Mouse (Mus musculus): ENCODE measurements around the gene Lsamp. TPM values are rescaled to one million over a fixed set of nuclear protein-coding genes. Genes with fewer than 3 reads are reported as not detected.

The Lsamp gene
- total RNA-seq, 2 experiments from 2014 or later = 1.4 TPM

DNA sequence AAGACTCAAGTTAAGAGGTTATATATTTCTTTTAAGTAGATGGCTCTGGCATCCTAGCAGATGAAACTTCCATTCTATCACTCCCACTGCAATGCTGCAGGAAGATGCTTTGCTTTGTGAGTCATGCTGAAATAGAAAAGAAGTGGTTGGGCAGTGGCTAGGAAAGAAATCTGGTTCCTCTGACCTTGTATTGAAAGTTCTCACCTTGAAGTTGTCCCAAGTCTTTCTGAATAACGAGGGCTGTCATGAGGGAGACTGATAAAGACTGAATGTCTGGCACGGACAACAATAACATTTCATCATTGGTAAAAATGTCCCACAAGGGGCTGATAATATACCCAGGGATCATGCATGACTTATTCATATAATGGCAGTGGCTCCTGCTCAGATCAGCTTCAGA is 1483.2 kb downstream of the Lsamp start:
- intact Hi-C loops (cut with DNase I) = no loop called here
- no peak for DNase-seq

DNA sequence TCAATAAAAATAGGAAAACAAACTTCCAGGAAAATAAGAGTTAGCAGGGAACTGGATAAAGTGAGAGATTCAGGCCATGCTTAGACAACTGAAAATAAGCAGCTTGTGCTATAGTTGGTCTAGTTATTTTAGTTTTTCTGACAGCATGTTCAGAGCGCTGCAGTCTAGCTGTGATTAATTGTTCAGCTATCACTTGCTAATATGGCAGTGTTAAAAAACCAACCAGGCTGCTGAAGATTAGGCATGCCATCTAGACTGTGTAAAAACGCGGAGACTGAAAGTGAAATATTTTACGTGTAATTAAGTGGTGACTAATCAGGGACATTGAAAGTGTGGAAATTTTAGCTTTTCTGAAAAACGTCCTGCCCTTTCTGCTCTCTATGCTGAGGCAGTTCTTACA is 1494.5 kb downstream of the Lsamp start:
- no peak for DNase-seq

DNA sequence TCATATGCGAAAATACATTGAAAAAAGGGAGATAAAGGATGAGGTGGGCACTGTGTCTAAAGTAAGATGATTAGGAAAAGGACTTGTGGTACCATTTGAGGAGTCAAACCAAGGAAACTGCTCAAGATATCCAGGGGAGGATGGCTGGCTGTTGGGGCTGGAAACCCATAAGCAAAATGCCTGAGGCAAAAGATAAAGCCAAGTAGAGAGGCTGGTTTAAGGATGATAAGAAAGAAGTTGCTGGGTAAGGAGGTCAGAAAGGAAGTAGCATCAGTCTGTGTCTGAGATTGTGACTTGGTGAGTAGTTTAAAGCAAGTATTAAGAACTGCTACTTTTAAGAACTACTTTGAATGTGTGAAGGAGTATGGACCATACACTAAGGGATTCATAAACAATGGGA is 1497.7 kb downstream of the Lsamp start:
- intact Hi-C loops (cut with DNase I) = no loop called here
- no peak for DNase-seq

More for the DNA sequence above, 1494.5 kb downstream of the Lsamp start:
- intact Hi-C loops (cut with DNase I) = no loop called here

DNA sequence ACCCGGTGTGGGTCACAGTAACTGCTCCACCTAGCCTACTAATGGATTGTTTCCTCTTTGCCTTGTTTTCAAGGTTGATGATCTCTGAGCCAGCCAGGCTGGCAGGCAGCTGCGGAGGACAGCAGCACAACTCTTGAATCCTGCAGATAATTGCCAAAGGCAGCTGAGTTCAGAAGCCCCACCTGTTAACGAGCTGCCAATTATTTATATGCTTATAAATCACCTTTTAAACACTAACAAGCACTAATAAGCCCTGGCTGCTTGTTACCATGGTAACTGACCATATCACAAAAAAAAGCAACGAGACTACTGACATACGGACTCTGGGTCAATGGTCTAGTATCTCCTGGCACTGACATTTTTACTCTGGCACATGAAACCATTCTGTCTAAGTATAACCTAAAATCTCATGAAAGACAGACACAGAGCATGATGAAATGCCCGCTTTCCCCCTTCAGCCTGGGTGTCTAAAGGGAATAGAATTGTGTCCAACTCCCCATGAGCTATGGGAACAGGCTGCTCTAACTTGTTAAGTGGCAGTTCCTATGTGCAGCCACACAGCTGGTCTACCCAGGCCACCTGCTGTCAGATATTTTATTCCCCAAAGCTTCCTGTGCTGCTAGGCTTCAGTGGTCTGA is 1526.9 kb downstream of the Lsamp start:
- no peak for DNase-seq
- intact Hi-C loops (cut with DNase I) = no loop called here

DNA sequence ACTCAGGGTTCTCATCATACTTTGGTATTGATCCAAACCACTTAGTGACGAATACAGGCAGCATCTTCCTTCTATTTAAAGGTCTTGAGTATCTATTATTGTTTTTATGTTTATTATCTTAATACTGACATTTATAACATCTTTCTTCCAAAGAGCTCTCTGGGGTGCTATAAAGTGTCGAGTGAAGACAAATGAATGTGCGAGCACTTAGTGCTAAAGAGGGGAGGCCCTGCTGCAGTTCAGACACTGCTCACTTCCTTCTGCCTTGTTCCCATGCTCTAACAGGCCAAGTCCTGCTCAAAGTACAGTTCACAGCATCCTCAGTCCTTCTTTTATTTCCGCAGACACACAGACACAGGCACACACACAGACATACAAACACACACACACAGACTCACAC is 1537.4 kb downstream of the Lsamp start:
- intact Hi-C loops (cut with DNase I) = loop anchor here (10.0 kb wide), 1 partner anchor 313 kb away; no protein-coding TSS in a partner anchor
- DNase-seq = no peak

DNA sequence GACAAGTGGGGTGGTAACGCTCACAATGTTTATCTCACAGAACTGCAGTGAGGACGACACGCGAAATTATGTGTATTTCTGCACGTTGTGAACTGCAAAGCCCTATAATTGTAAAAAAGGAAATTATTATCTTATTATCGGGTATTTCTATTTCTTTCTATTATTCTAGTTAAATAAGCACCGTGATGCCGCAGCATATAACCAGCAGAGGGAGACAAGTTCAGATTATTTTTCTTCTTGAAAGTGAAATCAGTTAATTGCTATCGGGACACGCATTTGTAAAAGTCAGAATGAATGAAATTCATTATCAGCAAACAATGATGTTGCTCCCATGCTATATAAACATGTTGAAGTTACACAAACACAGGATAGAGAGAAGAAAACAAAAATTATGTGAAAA is 1540.1 kb downstream of the Lsamp start:
- intact Hi-C loops (cut with DNase I) = loop anchor here (10.0 kb wide), 1 partner anchor 311 kb away; no protein-coding TSS in a partner anchor
- no peak for DNase-seq

DNA sequence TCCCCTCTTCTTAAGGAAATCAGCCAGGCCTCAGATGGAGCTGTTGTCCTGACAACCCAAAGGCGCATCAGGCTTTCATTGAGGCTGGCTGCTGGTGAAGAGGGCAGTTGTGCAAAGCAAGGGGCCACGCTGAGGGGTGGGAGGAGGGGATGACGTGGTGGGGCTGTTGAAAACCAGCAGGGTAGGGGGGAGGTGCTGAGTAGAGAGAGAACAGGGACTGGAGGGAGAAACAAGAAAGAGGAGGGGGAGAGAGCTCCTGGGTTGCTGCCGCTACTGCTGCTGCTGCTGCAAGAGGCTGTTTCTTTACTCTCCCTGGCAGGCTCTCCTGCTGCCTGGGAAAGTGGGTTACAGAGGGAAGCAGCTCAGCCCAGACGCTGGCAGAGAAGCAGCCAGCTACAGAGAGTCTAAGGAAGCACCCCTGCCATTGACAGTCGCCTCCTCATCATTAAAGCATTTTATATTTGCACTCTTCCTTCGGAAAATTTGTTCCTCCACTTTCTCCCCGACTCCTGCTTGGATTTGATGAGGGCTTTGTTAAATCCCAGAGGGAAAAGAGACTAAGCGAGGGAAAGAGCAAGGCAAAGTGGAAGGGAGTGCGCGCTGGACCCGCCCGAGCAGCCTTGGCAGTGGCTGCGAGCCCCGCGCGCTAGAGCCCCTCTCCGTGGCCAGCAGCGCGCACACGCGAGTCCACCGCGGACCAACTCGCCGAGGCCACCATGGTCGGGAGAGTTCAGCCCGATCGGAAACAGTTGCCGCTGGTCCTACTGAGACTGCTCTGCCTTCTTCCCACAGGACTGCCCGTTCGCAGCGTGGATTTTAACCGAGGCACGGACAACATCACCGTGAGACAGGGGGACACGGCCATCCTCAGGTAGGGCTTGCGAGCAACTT is 1548.7 kb downstream of the Lsamp start:
- peak; percentile 19 to 20 for DNase-seq
- intact Hi-C loops (cut with DNase I) = no loop called here

DNA sequence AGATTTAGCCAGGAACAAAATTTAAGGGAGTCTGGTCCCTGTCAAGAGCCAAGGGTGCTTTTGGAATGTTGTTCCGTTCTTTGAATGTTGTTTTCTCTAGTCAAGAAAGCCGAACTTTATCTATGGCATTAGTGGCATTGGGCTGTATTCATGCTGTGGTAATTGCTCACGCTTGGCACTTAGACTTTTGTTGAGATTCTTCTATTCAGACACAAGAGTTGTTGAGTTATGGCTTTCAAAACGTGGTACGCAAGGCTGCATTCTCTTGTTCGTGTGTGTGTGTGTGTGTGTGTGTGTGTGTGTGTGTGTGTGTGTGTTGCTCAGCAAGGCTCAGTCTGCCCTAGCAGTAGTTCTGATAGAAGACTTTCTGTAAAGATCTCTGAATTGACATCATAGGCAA is 1549.5 kb downstream of the Lsamp start:
- DNase-seq = no peak
- intact Hi-C loops (cut with DNase I) = no loop called here

DNA sequence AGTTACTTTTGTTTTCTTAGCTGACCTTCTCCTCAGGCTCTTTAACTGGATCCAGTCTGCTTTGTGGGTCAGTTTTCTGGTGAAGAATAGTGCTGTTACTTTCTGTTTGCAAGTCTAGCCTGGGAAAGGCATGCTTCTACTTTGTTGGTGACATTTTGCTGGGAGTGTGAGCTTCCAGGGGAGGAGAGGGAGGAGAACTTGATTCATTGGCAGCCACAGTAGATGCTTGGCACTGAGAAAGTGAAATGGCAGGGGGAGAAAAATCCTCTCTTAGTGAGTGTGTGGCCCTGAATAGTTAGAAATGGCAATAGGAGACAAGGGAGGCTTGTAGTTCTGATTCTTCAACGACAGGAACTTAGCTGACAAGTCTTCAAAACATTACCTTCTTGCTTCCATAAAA is 1551.6 kb downstream of the Lsamp start:
- intact Hi-C loops (cut with DNase I) = no loop called here
- no peak for DNase-seq

DNA sequence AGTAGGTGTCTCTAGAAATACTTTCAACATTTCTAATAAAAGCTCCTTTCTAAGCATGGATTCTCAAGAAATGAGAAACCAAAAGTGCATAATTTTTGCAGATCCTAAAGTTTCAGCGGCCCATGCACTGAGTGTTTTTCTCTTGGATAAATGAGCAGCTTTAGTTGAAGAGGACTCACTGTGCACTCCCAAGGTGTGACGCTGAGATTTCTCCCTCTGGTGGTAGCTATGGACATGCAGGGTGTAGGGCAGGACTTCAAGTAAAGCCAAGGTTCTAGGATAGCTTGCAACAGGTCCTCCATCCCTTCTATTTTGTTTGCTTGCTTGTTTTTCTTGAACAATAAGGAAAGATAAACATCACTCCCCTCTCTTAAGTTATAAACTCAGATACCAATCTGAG is 1558.5 kb downstream of the Lsamp start:
- no peak for DNase-seq
- intact Hi-C loops (cut with DNase I) = no loop called here

DNA sequence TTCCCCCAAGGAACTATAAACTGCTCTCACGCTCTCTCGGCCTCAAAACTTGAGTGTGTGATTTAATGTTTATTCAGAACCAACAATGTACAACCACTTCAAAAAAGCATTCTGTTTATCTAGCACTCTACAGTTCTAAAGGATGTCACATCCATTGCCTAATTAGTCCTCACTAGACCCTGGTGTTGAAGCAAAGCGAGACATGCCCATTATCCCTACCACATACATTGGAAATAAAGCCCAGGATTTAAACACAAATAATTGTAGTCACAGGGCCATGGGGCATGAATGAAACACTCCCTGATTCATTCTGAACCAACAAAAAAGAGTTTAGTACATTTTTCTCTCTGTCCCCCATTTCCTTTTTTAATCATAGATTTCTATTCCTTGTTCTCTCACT is 1567.0 kb downstream of the Lsamp start:
- intact Hi-C loops (cut with DNase I) = no loop called here

DNA sequence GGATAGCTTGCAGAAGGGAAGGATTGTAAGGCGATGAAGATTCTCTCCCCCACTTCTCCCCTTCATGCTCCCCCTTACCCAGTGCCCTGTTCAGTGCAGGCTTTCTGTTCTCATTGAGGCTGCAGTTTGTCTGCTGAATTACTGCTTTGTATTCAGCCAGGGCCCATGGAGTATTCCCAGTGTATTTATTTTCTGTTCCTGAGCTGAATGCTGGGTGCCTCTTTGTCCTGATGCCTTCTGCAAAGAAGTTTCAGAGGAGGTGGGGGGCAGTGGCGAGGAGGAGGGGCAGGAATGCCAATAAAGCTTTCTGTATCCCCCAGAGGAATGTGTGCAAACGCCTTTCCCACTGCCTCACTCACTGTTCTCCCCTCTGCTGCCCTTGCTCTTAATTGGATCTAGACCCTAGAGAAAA is 1567.7 kb downstream of the Lsamp start:
- no peak for DNase-seq
- intact Hi-C loops (cut with DNase I) = no loop called here

More for the DNA sequence above, 1567.0 kb downstream of the Lsamp start:
- DNase-seq = no peak

DNA sequence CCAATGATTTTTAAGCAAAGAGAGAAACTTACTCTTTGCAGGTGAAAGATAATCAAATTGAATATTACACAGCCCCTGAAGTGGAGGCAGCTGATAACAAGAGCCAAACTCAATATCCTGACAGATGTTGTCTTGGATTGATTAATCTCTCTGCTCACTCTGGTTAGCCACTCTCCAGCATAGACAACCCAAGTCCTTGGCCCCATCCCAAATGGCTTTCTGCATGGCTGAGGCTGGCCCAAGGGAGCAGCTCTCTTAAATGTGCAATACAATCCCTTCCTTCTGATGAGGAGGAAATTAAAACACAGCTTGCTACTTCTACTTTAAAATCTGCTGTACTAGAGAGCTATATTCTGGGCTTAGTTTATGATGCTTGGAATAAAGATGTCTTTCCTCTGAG is 1572.9 kb downstream of the Lsamp start:
- intact Hi-C loops (cut with DNase I) = no loop called here
- DNase-seq = peak; percentile 21 to 24

DNA sequence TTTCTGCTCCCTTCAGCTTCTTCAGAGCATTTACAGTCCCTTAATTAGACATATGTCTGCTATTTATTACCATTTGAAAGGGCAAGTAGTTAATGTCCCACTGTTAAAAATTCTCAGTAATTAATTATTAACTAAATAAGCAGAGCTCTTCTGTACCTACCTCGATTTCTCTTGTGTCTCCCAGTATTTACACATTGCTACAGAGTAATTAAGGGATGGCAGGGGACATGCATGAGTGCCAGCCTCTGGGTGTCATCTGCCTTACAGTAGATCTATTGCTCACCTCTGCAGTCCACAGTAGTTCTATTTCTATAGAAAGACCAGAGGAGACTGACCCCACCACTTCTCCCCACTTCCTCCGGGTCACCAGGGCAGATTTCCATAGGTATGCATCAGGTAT is 1581.1 kb downstream of the Lsamp start:
- no peak for DNase-seq
- intact Hi-C loops (cut with DNase I) = no loop called here

DNA sequence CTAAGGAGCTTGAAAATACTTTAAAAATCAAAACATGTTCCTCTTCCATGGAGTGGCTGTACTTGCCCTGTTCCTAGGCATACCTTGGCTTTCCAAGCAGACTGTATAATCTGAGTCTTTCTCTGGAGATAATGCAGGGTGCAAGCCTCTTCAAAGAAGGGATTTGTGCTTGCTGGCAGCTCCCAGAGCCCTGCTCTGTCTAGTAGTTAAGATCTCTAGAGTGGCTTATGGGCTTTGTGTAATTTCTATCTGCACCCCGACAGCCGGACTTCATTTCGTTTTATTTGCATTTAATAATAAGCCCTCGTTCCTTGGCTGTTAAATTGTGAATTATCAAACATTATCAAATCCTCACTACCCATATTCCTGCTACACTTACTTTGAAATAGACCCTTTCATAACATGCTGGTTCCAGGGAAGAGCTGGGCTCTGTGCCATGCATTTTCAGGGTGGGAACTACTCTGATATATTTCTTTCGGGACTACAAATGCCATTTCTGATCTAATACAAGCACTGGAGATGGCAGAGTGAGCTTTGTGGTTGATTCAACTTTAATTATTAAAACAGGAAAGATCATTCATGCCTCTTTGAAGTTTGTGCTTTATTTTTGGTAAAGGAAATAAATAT is 1604.6 kb downstream of the Lsamp start:
- intact Hi-C loops (cut with DNase I) = no loop called here
- no peak for DNase-seq

DNA sequence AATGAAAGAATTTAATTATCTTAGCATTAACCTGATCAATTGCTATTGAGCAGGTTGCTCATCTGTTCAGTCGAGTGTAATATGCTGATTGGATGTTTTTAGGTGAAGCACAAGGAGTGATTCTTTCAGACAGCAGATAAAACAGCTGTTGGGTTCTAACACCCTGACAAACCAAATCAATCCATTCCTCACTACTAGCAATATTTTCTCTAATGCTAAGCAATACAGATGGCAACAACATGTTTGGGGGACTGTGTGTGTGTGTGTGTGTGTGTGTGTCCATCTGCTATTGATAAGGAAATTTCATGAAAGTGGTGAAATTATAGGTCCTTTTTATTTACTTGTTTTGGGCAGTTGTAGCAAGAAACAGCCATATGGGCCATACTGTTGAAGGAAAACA is 1628.1 kb downstream of the Lsamp start:
- intact Hi-C loops (cut with DNase I) = no loop called here
- no peak for DNase-seq

DNA sequence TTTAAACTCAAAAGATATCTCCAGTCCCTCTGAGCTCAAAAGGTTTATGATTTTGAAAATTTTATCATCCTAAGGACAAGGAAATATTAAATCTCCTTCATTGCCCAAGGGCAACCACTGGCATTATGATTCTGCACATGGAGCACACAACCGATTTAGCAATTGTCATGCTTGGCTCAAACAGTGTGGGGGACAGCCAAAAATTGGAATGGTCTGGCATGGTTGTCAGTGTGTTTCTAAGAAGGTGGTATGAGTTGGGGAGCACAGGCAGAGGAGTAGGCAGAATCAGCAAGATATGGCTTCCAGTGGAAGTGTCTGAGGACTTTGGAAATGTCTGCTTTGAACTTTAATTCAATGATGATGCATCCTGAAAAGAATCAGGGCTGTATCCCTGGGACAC is 1639.7 kb downstream of the Lsamp start:
- intact Hi-C loops (cut with DNase I) = no loop called here
- DNase-seq = no peak

DNA sequence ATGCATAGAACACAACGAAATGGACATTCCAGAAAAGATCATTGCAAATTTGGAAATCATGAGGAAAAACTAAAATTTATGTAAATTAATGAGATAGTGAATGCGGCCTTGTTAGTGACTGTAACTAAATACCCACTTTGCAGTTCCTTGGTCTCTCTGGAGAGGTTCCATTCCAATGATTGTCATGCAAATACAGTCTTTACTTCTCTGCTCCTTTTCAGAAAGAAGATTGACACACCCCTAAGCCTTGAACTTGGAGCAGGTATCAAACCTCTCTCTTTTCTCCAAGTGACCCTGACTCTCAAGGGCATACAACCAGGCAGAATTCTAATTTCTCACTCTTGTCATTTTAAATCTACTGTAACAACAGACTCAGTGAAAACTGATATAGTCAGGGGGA is 1649.7 kb downstream of the Lsamp start:
- intact Hi-C loops (cut with DNase I) = no loop called here
- no peak for DNase-seq

DNA sequence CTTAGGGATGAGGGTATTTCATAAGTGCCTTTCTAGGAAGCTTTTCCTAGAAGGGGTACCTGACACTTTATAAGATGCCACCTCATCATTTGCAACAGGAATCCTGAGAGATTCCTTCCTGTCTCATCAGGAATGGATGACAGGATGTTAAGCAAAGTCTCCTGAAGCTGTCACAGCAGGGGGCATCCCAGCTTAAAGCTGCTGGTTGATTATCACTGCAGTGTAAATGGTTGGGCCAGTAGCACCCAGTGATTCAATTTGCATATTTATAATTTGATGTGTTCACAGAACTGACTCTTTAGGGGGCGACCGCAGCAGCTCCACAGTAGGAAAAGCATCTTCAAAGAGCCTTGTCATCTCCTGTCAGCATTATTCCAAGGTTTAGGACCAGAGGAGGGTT is 1656.7 kb downstream of the Lsamp start:
- no peak for DNase-seq
- intact Hi-C loops (cut with DNase I) = no loop called here

DNA sequence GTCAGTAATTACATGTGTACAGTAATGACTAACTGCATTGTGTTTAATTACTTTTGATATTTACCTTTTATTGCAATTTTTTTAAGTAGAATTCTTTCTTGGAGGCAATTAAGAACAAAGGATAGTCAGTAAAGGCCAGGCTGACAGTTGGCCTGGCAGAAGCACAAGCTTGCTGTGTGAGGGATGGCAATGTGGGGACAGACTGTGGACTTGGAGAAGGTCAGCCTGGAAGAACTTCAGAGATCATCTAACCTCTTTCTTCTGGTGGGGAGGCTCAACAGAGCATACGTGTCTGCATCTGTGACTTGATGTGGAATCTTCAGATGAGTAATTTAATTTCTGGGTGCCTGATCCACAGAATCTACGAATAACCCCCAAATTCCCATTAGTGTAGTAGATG is 1669.1 kb downstream of the Lsamp start:
- DNase-seq = no peak
- intact Hi-C loops (cut with DNase I) = no loop called here

DNA sequence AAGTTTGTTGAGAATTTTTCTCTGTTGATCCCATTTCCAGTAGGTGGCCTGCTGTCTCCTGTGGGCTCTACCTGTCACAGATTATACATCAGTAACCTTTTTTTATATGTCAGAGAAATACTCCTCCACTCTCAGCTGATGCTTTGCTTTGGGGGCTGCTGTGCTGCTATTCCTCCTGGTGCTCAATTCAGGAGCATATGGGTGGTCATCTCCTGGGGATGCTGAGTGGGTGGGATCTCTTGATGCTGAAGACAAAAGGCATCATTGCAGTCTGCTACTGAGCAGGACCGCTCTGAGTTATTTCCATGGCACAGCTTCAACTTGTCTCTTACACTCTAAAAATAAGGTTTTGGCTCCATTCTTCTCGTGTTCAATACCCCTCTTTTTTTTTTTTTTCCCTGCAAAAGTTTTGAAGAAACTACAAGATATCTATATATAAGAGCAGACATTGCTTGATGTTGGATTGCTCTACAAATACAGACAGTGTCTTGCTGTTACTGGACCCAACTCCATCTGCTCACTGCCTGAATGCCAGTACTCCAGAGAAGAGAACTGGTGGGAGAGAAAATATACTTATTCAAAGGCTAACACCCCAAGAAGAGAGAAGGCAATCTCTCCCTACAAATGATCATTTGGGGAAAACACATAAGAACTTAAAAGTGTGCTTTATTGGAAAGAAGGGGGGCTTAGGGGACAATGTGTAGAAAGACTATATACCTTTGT is 1690.3 kb downstream of the Lsamp start:
- intact Hi-C loops (cut with DNase I) = no loop called here
- no peak for DNase-seq

Data from heart, postnatal 14 days (tissue).